Mouse (Mus musculus): ENCODE measurements around the gene Adgrb2.

GRCm38 (mm10) chr4:129970168-129970567 is 14.5 kb upstream of the Adgrb2 start:
- TF ChIP-seq CTCF (IDR thresholded peaks at IDR 0.05) (no peak), EP300 (IDR thresholded peaks at IDR 0.05) (no peak)

All from lung, postnatal 0 days (tissue).